23 mouse cellular contexts compared by ENCODE assay signal in the genomic region with DNA sequence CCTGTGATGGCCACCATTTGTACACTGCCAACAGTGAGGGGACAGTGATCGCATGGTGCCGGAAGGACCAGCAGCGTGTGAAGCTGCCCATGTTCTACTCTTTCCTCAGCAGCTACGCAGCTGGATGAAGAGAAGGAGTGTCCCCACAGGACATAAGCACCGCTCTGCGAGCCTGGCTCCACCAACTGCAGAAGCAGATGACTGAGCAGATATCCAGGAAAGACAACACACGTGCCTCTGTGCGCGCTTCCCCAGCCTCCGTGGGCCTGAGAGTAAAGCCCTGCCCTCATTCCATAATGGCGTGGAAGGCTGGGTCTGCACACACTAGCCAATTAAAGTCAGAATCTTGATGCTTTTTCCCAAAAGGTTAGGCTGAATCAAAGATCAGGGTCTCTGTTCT. TPM values are rescaled to one million over a fixed set of nuclear protein-coding genes. Genes with fewer than 3 reads are reported as not detected.
"Had no signal": no experiment of that assay in that cellular context is flagged by ENCODE, and none has a peak within 500 bp of the region (broad histone marks: within the 10 kb centered on the region; RNA-seq: fewer than 3 reads in every experiment).

No protein-coding gene starts in this region.

- H3K4me1 ChIP-seq: limb, embryonic 15.5 days; neural tube, embryonic 12.5 days had no signal

- H3K9me3 ChIP-seq: limb, embryonic 15.5 days; megakaryocyte, embryonic 14.5 days; midbrain, embryonic 12.5 days; midbrain, embryonic 15.5 days; neural tube, embryonic 12.5 days; neural tube, embryonic 15.5 days had no signal

- H3K4me3 ChIP-seq: layer of hippocampus, adult 2 months; limb, embryonic 15.5 days; megakaryocyte, embryonic 14.5 days; midbrain, embryonic 12.5 days; midbrain, embryonic 15.5 days; neural tube, embryonic 12.5 days; neural tube, embryonic 15.5 days had no signal

- H3K27ac ChIP-seq: layer of hippocampus, adult 2 months; limb, embryonic 15.5 days; liver, embryonic 14.5 days; midbrain, embryonic 12.5 days; midbrain, embryonic 15.5 days; neural tube, embryonic 12.5 days; neural tube, embryonic 15.5 days; stomach, postnatal 0 days had no signal

- H3K27me3 ChIP-seq: limb, embryonic 15.5 days; midbrain, embryonic 15.5 days; neural tube, embryonic 12.5 days had no signal

- H3K36me3 ChIP-seq: midbrain, embryonic 15.5 days had no signal

- H3K9ac ChIP-seq: limb, embryonic 15.5 days; liver, embryonic 14.5 days; liver, postnatal 0 days; lung, embryonic 14.5 days; midbrain, embryonic 12.5 days; midbrain, embryonic 15.5 days; neural tube, embryonic 12.5 days; neural tube, embryonic 15.5 days had no signal

- ATAC-seq: liver, postnatal 0 days; lung, postnatal 0 days had no signal

- DNase-seq: kidney, adult 18-20 months; kidney, adult 9 months; kidney, postnatal 14 days; layer of hippocampus, adult 9-11 months; liver, postnatal 0 days; lung, embryonic 14.5 days; right cerebral cortex, adult 18-20 months; right cerebral cortex, postnatal 14 days; right cerebral cortex, postnatal 4 days; thymus, adult 2 months; thymus, postnatal 14 days; thymus, postnatal 4 days had no signal

- H3K4me2 ChIP-seq: limb, embryonic 15.5 days; liver, embryonic 11.5 days; lung, embryonic 14.5 days; midbrain, embryonic 12.5 days; midbrain, embryonic 15.5 days; neural tube, embryonic 12.5 days; neural tube, embryonic 15.5 days had no signal

RNA-seq across cellular contexts. Expression of gene Gng4, which starts 6.8 kb away (rescaled TPM):
- polyA plus RNA-seq: liver, embryonic 11.5 days; liver, postnatal 0 days had no signal
